Comparison of ENCODE assay signal across 28 mouse cellular contexts in genomic region chr16:38789966-38790365, GRCm38 (mm10). TPM values are rescaled to one million over a fixed set of nuclear protein-coding genes. Genes with fewer than 3 reads are reported as not detected.
"Had no signal": no experiment of that assay in that cellular context is flagged by ENCODE, and none has a peak within 500 bp of the region (broad histone marks: within the 10 kb centered on the region; RNA-seq: fewer than 3 reads in every experiment).

No protein-coding gene starts in this region.

- H3K4me3 ChIP-seq: heart, embryonic 13.5 days; heart, embryonic 15.5 days; hindbrain, embryonic 13.5 days; hindbrain, embryonic 15.5 days; layer of hippocampus, adult 2 months; limb, embryonic 12.5 days; liver, embryonic 12.5 days had no signal

- H3K27ac ChIP-seq: heart, embryonic 13.5 days; heart, embryonic 15.5 days; hindbrain, embryonic 13.5 days; hindbrain, embryonic 15.5 days; hindbrain, postnatal 0 days; layer of hippocampus, adult 2 months; limb, embryonic 12.5 days; liver, embryonic 12.5 days; liver, embryonic 14.5 days had no signal

- H3K4me2 ChIP-seq: heart, embryonic 11.5 days; heart, embryonic 13.5 days; heart, embryonic 15.5 days; hindbrain, embryonic 13.5 days; hindbrain, embryonic 15.5 days; limb, embryonic 12.5 days; liver, embryonic 12.5 days had no signal

- H3K4me1 ChIP-seq: hindbrain, embryonic 13.5 days; hindbrain, embryonic 15.5 days; liver, embryonic 12.5 days had no signal

- DNase-seq: gastrocnemius, postnatal 14 days; gastrocnemius, postnatal 36 days; heart, adult 18-20 months; heart, postnatal 14 days; heart, postnatal 36 days; kidney, adult 18-20 months; kidney, adult 8-10 months; kidney, postnatal 10 days; kidney, postnatal 25 days; kidney, postnatal 4 days; left cerebral cortex, postnatal 4 days had no signal

- H3K36me3 ChIP-seq: heart, embryonic 13.5 days; heart, embryonic 15.5 days; hindbrain, embryonic 13.5 days; hindbrain, embryonic 15.5 days; limb, embryonic 12.5 days; liver, embryonic 12.5 days had no signal

- H3K27me3 ChIP-seq: heart, embryonic 13.5 days; heart, embryonic 15.5 days; hindbrain, embryonic 13.5 days; hindbrain, embryonic 15.5 days; limb, embryonic 12.5 days had no signal

- ATAC-seq: hindbrain, postnatal 0 days; liver, embryonic 12.5 days had no signal

- H3K9ac ChIP-seq: heart, embryonic 13.5 days; heart, embryonic 15.5 days; hindbrain, embryonic 13.5 days; hindbrain, embryonic 15.5 days; limb, embryonic 12.5 days; liver, embryonic 12.5 days; liver, embryonic 14.5 days had no signal

- H3K9me3 ChIP-seq: heart, embryonic 13.5 days; heart, embryonic 15.5 days; hindbrain, embryonic 13.5 days; hindbrain, embryonic 15.5 days; limb, embryonic 12.5 days; liver, embryonic 12.5 days had no signal

RNA-seq across cellular contexts. Expression of gene 4930435E12Rik, which starts 38.6 kb away (rescaled TPM):
- polyA plus RNA-seq: heart, embryonic 11.5 days; heart, embryonic 13.5 days; heart, embryonic 15.5 days; heart, postnatal 0 days; hindbrain, embryonic 11.5 days; hindbrain, embryonic 13.5 days; hindbrain, embryonic 15.5 days; hindbrain, postnatal 0 days; intestine, embryonic 14.5 days; kidney, embryonic 14.5 days; kidney, embryonic 16.5 days; limb, embryonic 12.5 days; limb, embryonic 14.5 days; liver, adult 2 months; liver, embryonic 12.5 days; liver, embryonic 14.5 days had no signal
